Mouse (Mus musculus) ES-E14 (cell line): ENCODE measurements at regions not wholly inside any gene's neighbourhood (a gene's known extent, or its start where the extent isn't known, plus 50 kb on each side); places are given as distances from the start of the nearest gene placed in this dataset.

Experiments used
- CHD2 ChIP-seq: IDR thresholded peaks from 2 replicates; pipeline ENCODE4 v1.6.1; 2014; ENCODE audit warnings: mild to moderate bottlenecking, low read depth, low read length, inconsistent platforms
- HCFC1 ChIP-seq: IDR thresholded peaks from 2 replicates; pipeline ENCODE4 v1.6.1; 2012; ENCODE audit warnings: low read length, inconsistent platforms, borderline replicate concordance; ENCODE audit not compliant: insufficient read depth
- MAFK ChIP-seq: IDR thresholded peaks from 2 replicates; pipeline ENCODE4 v1.6.1; 2014; ENCODE audit warnings: mild to moderate bottlenecking, low read depth, low read length, inconsistent platforms; ENCODE audit not compliant: insufficient read depth
- ZC3H11A ChIP-seq: IDR thresholded peaks from 2 replicates; pipeline ENCODE4 v1.6.1; 2012; ENCODE audit warnings: low read depth, mild to moderate bottlenecking, inconsistent platforms, low read length, borderline replicate concordance
- ZNF384 ChIP-seq: IDR thresholded peaks from 2 replicates; pipeline ENCODE4 v1.6.1; 2012; ENCODE audit warnings: low read depth, low read length, inconsistent platforms

GRCm38 (mm10) chr10:66752237-66752810, 343.6 kb upstream of the Jmjd1c start:
- TF ChIP-seq MAFK (no peak), CHD2 (no peak), HCFC1 (no peak), ZNF384 (no peak), ZC3H11A (no peak)
